Mouse (Mus musculus): ENCODE measurements around the gene Pdcd11.

Pdcd11 gene

GRCm38 (mm10) chr19:47168793-47169412 is 78.3 kb downstream of the Pdcd11 start:
- DNase-seq (ENCODE audit: low spot score) = peak; percentile 92

GRCm38 (mm10) chr19:47174515-47174914 is 83.9 kb downstream of the Pdcd11 start:
- DNase-seq (ENCODE audit: low spot score) = peak; percentile 53

- DNase-seq (ENCODE audit: low spot score) = no peak
Observed at GRCm38 (mm10) chr19:47175472-47175871, 84.9 kb downstream of the Pdcd11 start.

- DNase-seq (ENCODE audit: low spot score) = no peak
Observed at GRCm38 (mm10) chr19:47176916-47177505, 86.4 kb downstream of the Pdcd11 start.

GRCm38 (mm10) chr19:47178001-47178400 is 87.4 kb downstream of the Pdcd11 start:
- peak; percentile 67 for DNase-seq (ENCODE audit: low spot score)

- DNase-seq (ENCODE audit: low spot score) = peak; percentile 75
Observed at GRCm38 (mm10) chr19:47178431-47179271, 88.1 kb downstream of the Pdcd11 start, which contains the start of gene Neurl1a. TSS of gene Neurl1a (plus strand) at chr19:47178820.

GRCm38 (mm10) chr19:47179272-47179809 is 88.8 kb downstream of the Pdcd11 start:
- peak; percentile 10 for DNase-seq (ENCODE audit: low spot score)

- no peak for DNase-seq (ENCODE audit: low spot score)
Observed at GRCm38 (mm10) chr19:47180011-47180410, 89.4 kb downstream of the Pdcd11 start.
